Mouse (Mus musculus) E14TG2a.4 (cell line): ENCODE results near the gene Rsf1.

Source experiments
- CTCF ChIP-seq: conservative IDR thresholded peaks from 2 replicates; pipeline ENCODE4 v1.5.1; 2014; ENCODE audit warnings: low read length
- NANOG ChIP-seq: IDR thresholded peaks from 2 replicates; pipeline ENCODE4 v1.6.1; 2014; ENCODE audit warnings: borderline replicate concordance, low read length, mixed read lengths
- POU5F1 ChIP-seq: IDR thresholded peaks from 2 replicates; pipeline ENCODE4 v1.6.1; 2014; ENCODE audit warnings: low read length, borderline replicate concordance

GRCm38 (mm10) chr7:97740948-97741347 is 161.3 kb downstream of the Rsf1 start:
- no peak for TF ChIP-seq CTCF
- no peak for TF ChIP-seq POU5F1
- no peak for TF ChIP-seq NANOG
